Mouse (Mus musculus) left cerebral cortex, adult 8-10 months (tissue): ENCODE results near the gene Olfr193. TPM values are rescaled to one million over a fixed set of nuclear protein-coding genes. Genes with fewer than 3 reads are reported as not detected.
"Not testable (repeated sequence)": the region's sequence is repeated elsewhere in the genome, so short reads cannot be mapped to it uniquely, and the experiment has no call there.

Source experiments
- DNase-seq, 2 experiments: peaks; one replicate each; pipeline ENCODE4 v3.0.0; 2022; ENCODE audit warnings: low spot score in 2 of 2
- total RNA-seq, 4 experiments: library from RNA; stranded (reverse); gene quantifications; 2 replicates each; pipeline ENCODE4 v1.2.4; 2022

Olfr193 gene
- not detected for total RNA-seq

- DNase-seq: no peak
Observed at GRCm38 (mm10) chr16:59111781-59112180, at the start of gene Olfr193. TSS of gene Olfr193 (minus strand) at chr16:59111881.

GRCm38 (mm10) chr16:59151996-59152395 lies 40.3 kb upstream of the Olfr193 start:
- DNase-seq: no peak

- DNase-seq: no peak
Observed at GRCm38 (mm10) chr16:59146746-59147145, 35.1 kb upstream of the Olfr193 start, which contains the start of gene Olfr195. TSS of gene Olfr195 (plus strand) at chr16:59147046.

GRCm38 (mm10) chr16:59141105-59141504 lies 29.4 kb upstream of the Olfr193 start:
- DNase-seq: no peak

- DNase-seq: no peak
Observed at GRCm38 (mm10) chr16:59130740-59131139, 19.1 kb upstream of the Olfr193 start.

GRCm38 (mm10) chr16:59120969-59121368 lies 9.3 kb upstream of the Olfr193 start, which contains the start of gene Olfr194:
TSS of gene Olfr194 (minus strand) at chr16:59121069.
- no peak for DNase-seq

- DNase-seq: not testable (repeated sequence)
Observed at GRCm38 (mm10) chr16:59108522-59108921, 3.2 kb downstream of the Olfr193 start.

GRCm38 (mm10) chr16:59105312-59105711 lies 6.4 kb downstream of the Olfr193 start:
- DNase-seq: no peak

- DNase-seq: not testable (repeated sequence)
Observed at GRCm38 (mm10) chr16:59089722-59090121, 22.0 kb downstream of the Olfr193 start, which contains the start of gene Olfr191. TSS of gene Olfr191 (minus strand) at chr16:59089822.

GRCm38 (mm10) chr16:59081113-59081512 lies 30.6 kb downstream of the Olfr193 start:
- DNase-seq: not testable (repeated sequence)

GRCm38 (mm10) chr16:59077905-59078304 lies 33.8 kb downstream of the Olfr193 start, which contains the start of gene Olfr190:
TSS of gene Olfr190 (minus strand) at chr16:59078005.
- no peak for DNase-seq

- DNase-seq: no peak
Observed at GRCm38 (mm10) chr16:59073520-59073919, 38.2 kb downstream of the Olfr193 start.

- DNase-seq: no peak
Observed at GRCm38 (mm10) chr16:59071755-59072154, 39.9 kb downstream of the Olfr193 start.

GRCm38 (mm10) chr16:59062411-59062810 lies 49.3 kb downstream of the Olfr193 start:
- not testable (repeated sequence) for DNase-seq

Other genes with a start within 250 kb of the Olfr193 start
- gene Olfr177, start 237.1 kb downstream of the Olfr193 start, total RNA-seq: not detected
- not detected for gene Olfr178, start 219.8 kb downstream of the Olfr193 start, total RNA-seq
- not detected for gene Olfr181, start 183.1 kb downstream of the Olfr193 start, total RNA-seq
- gene Olfr180, start 182.5 kb downstream of the Olfr193 start, total RNA-seq: not detected
- gene Olfr183, start 116.5 kb downstream of the Olfr193 start, total RNA-seq: not detected
- not detected for gene Olfr186, start 81.6 kb downstream of the Olfr193 start, total RNA-seq
- gene Olfr187, start 72.1 kb downstream of the Olfr193 start, total RNA-seq: not detected
- gene Olfr190, start 33.9 kb downstream of the Olfr193 start, total RNA-seq: not detected
- not detected for gene Olfr191, start 22.1 kb downstream of the Olfr193 start, total RNA-seq
- gene Olfr194, start 9.2 kb upstream of the Olfr193 start, total RNA-seq: not detected
- gene Olfr195, start 35.2 kb upstream of the Olfr193 start, total RNA-seq: not detected
- not detected for gene Olfr196, start 58.6 kb upstream of the Olfr193 start, total RNA-seq
- not detected for gene Olfr198, start 91.7 kb upstream of the Olfr193 start, total RNA-seq
- not detected for gene Olfr199, start 107.9 kb upstream of the Olfr193 start, total RNA-seq
- gene Olfr201, start 160.8 kb upstream of the Olfr193 start, total RNA-seq: not detected
- not detected for gene Olfr202, start 174.9 kb upstream of the Olfr193 start, total RNA-seq
- not detected for gene Olfr203, start 187.0 kb upstream of the Olfr193 start, total RNA-seq
- gene Olfr204, start 206.4 kb upstream of the Olfr193 start, total RNA-seq: under 1 TPM in 1 of 4 experiments, not detected in 3; 0.13 TPM
- gene Olfr205, start 219.3 kb upstream of the Olfr193 start, total RNA-seq: not detected
- gene Olfr206, start 237.4 kb upstream of the Olfr193 start, total RNA-seq: not detected